Comparison of ENCODE assay signal across 10 mouse cellular contexts in genomic region chr14:58018869-58019268, GRCm38 (mm10). TPM values are rescaled to one million over a fixed set of nuclear protein-coding genes. Genes with fewer than 3 reads are reported as not detected.
DNase-seq lines count a peak whose midpoint lies in the region; ATAC-seq and TF ChIP-seq lines count a peak whose summit lies in the region.
"Had no signal": no experiment of that assay in that cellular context is flagged by ENCODE, and none has a peak within 500 bp of the region (broad histone marks: within the 10 kb centered on the region; RNA-seq: fewer than 3 reads in every experiment).

No protein-coding gene starts in this region.

- no peaks in the 10 kb centered on the region for H3K4me1 ChIP-seq in forebrain, postnatal 0 days (ENCODE audit: insufficient read depth)
- no peaks in the 10 kb centered on the region for H3K4me1 ChIP-seq in forebrain, embryonic 15.5 days
- no peaks in the 10 kb centered on the region for H3K4me1 ChIP-seq in midbrain, embryonic 14.5 days (ENCODE audit: control insufficient read depth, insufficient read depth, low read length)
- H3K4me1 ChIP-seq in midbrain, embryonic 16.5 days (ENCODE audit: control insufficient read depth, insufficient read depth, low read length): no peaks in the 10 kb centered on the region

- ATAC-seq in forebrain, postnatal 0 days: no peak
- no peak for ATAC-seq in forebrain, embryonic 15.5 days (replicated peaks)
- ATAC-seq in midbrain, embryonic 14.5 days (ENCODE audit: low FRiP score, low TSS enrichment): no peak
- no peak for ATAC-seq in midbrain, embryonic 16.5 days

- H3K27ac ChIP-seq in forebrain, postnatal 0 days (ENCODE audit: low read depth, low read length): no peak overlapping the region
- no peak overlapping the region for H3K27ac ChIP-seq in forebrain, embryonic 15.5 days (replicated peaks)
- no peak overlapping the region for H3K27ac ChIP-seq in midbrain, embryonic 14.5 days (replicated peaks; ENCODE audit: low read depth, low read length)
- H3K27ac ChIP-seq in midbrain, embryonic 16.5 days (ENCODE audit: low read length): no peak overlapping the region
- H3K27ac ChIP-seq: macrophage had no signal

- no peaks in the 10 kb centered on the region for H3K27me3 ChIP-seq in forebrain, postnatal 0 days (ENCODE audit: insufficient read depth, low read length)
- H3K27me3 ChIP-seq in forebrain, embryonic 15.5 days: no peaks in the 10 kb centered on the region
- H3K27me3 ChIP-seq in midbrain, embryonic 14.5 days (ENCODE audit: control insufficient read depth, insufficient read depth, low read length): no peaks in the 10 kb centered on the region
- no peaks in the 10 kb centered on the region for H3K27me3 ChIP-seq in midbrain, embryonic 16.5 days (ENCODE audit: control insufficient read depth, insufficient read depth, low read depth, low read length)

- peak; percentile 59 for TF ChIP-seq CTCF in forebrain, postnatal 0 days (IDR thresholded peaks at IDR 0.05; ENCODE audit: low read depth)

- no peak overlapping the region for H3K4me2 ChIP-seq in forebrain, postnatal 0 days (ENCODE audit: low read depth)
- H3K4me2 ChIP-seq in forebrain, embryonic 15.5 days (replicated peaks): no peak overlapping the region
- no peak overlapping the region for H3K4me2 ChIP-seq in midbrain, embryonic 14.5 days (ENCODE audit: low read length)
- H3K4me2 ChIP-seq in midbrain, embryonic 16.5 days (ENCODE audit: low read length): no peak overlapping the region

- no peak for DNase-seq in forebrain, postnatal 0 days
- DNase-seq in midbrain, embryonic 14.5 days: peak; percentile 26
- DNase-seq in kidney, adult 8-10 months: peak; percentile 30 to 44
- no peak for DNase-seq in right cerebral cortex, postnatal 14 days
- no peak for DNase-seq in right cerebral cortex, postnatal 4 days
- no peak for DNase-seq in right cerebral cortex, postnatal 10 days (ENCODE audit: low spot score in 2 of 2)

- no peak overlapping the region for H3K9ac ChIP-seq in forebrain, postnatal 0 days
- H3K9ac ChIP-seq in forebrain, embryonic 15.5 days (replicated peaks): no peak overlapping the region
- H3K9ac ChIP-seq in midbrain, embryonic 14.5 days (replicated peaks; ENCODE audit: low read length): no peak overlapping the region
- no peak overlapping the region for H3K9ac ChIP-seq in midbrain, embryonic 16.5 days (ENCODE audit: low read depth, low read length)

- H3K36me3 ChIP-seq in forebrain, postnatal 0 days (ENCODE audit: insufficient read depth): no peaks in the 10 kb centered on the region
- H3K36me3 ChIP-seq in forebrain, embryonic 15.5 days: no peaks in the 10 kb centered on the region
- H3K36me3 ChIP-seq in midbrain, embryonic 14.5 days (ENCODE audit: control insufficient read depth, insufficient read depth, low read length): no peaks in the 10 kb centered on the region
- no peaks in the 10 kb centered on the region for H3K36me3 ChIP-seq in midbrain, embryonic 16.5 days (ENCODE audit: control insufficient read depth, insufficient read depth, low read length)
- H3K36me3 ChIP-seq: G1E had no signal

- no peaks in the 10 kb centered on the region for H3K9me3 ChIP-seq in forebrain, postnatal 0 days (ENCODE audit: low read length)
- no peaks in the 10 kb centered on the region for H3K9me3 ChIP-seq in forebrain, embryonic 15.5 days
- no peaks in the 10 kb centered on the region for H3K9me3 ChIP-seq in midbrain, embryonic 14.5 days (ENCODE audit: control insufficient read depth, low read length)
- no peaks in the 10 kb centered on the region; the same call in 1 of the 2 replicates for H3K9me3 ChIP-seq in midbrain, embryonic 16.5 days (replicated peaks; ENCODE audit: control insufficient read depth, low read length, poor library complexity, severe bottlenecking)
- H3K9me3 ChIP-seq: G1E had no signal

- 37% methylated on average over 2 of the region's 2 CpGs for WGBS in forebrain, postnatal 0 days
- 34% methylated on average over 2 of the region's 2 CpGs for whole genome bisulfite sequencing in forebrain, embryonic 15.5 days
- 38% methylated on average over 2 of the region's 2 CpGs for WGBS in midbrain, embryonic 14.5 days
- whole genome bisulfite sequencing in midbrain, embryonic 16.5 days: 35% methylated on average over 2 of the region's 2 CpGs

- H3K4me3 ChIP-seq in forebrain, postnatal 0 days (ENCODE audit: low read depth, low read length): no peak overlapping the region
- no peak overlapping the region for H3K4me3 ChIP-seq in forebrain, embryonic 15.5 days
- H3K4me3 ChIP-seq in midbrain, embryonic 14.5 days (replicated peaks; ENCODE audit: low read depth, low read length): no peak overlapping the region
- H3K4me3 ChIP-seq in midbrain, embryonic 16.5 days (ENCODE audit: low read depth, low read length): no peak overlapping the region

RNA-seq across cellular contexts. Expression of gene Micu2, which starts 19.8 kb away (rescaled TPM):
- 65.1 and 67.9 TPM in 2 replicates for total RNA-seq in forebrain, postnatal 0 days (2014; rRNA removed)
- polyA plus RNA-seq in forebrain, postnatal 0 days (2015; fragmentation: Nextera tagmentation; extraction: Ambion mirVana): 66.8 and 72.1 TPM in 2 replicates
- polyA plus RNA-seq in forebrain, embryonic 15.5 days (2015; fragmentation: Nextera tagmentation; extraction: Ambion mirVana): 68.8 and 71.9 TPM in 2 replicates
- polyA plus RNA-seq in midbrain, embryonic 14.5 days (2014; fragmentation: Nextera tagmentation; extraction: Ambion mirVana): 48.3 and 54.6 TPM in 2 replicates
- polyA plus RNA-seq in midbrain, embryonic 16.5 days (2015; fragmentation: Nextera tagmentation; extraction: Ambion mirVana): 71.9 and 75.8 TPM in 2 replicates

RNA-seq across cellular contexts. Expression of gene Fgf9, which starts 51.5 kb away (rescaled TPM):
- 6.9 and 14.8 TPM in 2 replicates for total RNA-seq in forebrain, postnatal 0 days (2014; rRNA removed)
- 9.6 and 16.4 TPM in 2 replicates for polyA plus RNA-seq in forebrain, postnatal 0 days (2015; fragmentation: Nextera tagmentation; extraction: Ambion mirVana)
- polyA plus RNA-seq in forebrain, embryonic 15.5 days (2015; fragmentation: Nextera tagmentation; extraction: Ambion mirVana): 8.4 and 9.0 TPM in 2 replicates
- 13.5 and 19.7 TPM in 2 replicates for polyA plus RNA-seq in midbrain, embryonic 14.5 days (2014; fragmentation: Nextera tagmentation; extraction: Ambion mirVana)
- 24.4 and 26.1 TPM in 2 replicates for polyA plus RNA-seq in midbrain, embryonic 16.5 days (2015; fragmentation: Nextera tagmentation; extraction: Ambion mirVana)
- polyA plus RNA-seq: G1E had no signal

Comparison
In these comparisons a context has a peak if more than half of its experiments do, and no peak if none do; other contexts are left out.
1. DNase-seq: peak in midbrain, embryonic 14.5 days (single experiment) and kidney, adult 8-10 months (2 of 2); none in forebrain, postnatal 0 days (single experiment), right cerebral cortex, postnatal 14 days (single experiment), right cerebral cortex, postnatal 4 days (single experiment) and right cerebral cortex, postnatal 10 days (0 of 2).